Mouse (Mus musculus) olfactory bulb, adult 2 months (tissue): ENCODE data around the gene Syn3. TPM values are rescaled to one million over a fixed set of nuclear protein-coding genes. Genes with fewer than 3 reads are reported as not detected.
"Not testable (repeated sequence)": the region's sequence is repeated elsewhere in the genome, so short reads cannot be mapped to it uniquely, and the experiment has no call there.

Experiments
- H3K27ac ChIP-seq: fragments of 200-500 bp; 2 replicates; pipeline ENCODE4 v1.5.1; 2012; ENCODE audit warnings: low read depth, low read length; ENCODE audit not compliant: insufficient read depth
- H3K4me1 ChIP-seq: fragments of 200-500 bp; 2 replicates; pipeline ENCODE4 v1.6.1; 2012; ENCODE audit warnings: low read length; ENCODE audit not compliant: control insufficient read depth, insufficient read depth
- H3K4me3 ChIP-seq: fragments of 200-500 bp; 2 replicates; pipeline ENCODE4 v1.5.1; 2012; ENCODE audit warnings: mild to moderate bottlenecking, low read depth, low read length, moderate library complexity; ENCODE audit not compliant: insufficient read depth
- CTCF ChIP-seq: fragments of 200-500 bp; IDR thresholded peaks from 2 replicates; pipeline ENCODE4 v1.5.1; 2012; ENCODE audit warnings: low read depth, mild to moderate bottlenecking, low read length, moderate library complexity; ENCODE audit not compliant: insufficient read depth
- POLR2A ChIP-seq: fragments of 200-500 bp; IDR thresholded peaks from 2 replicates; pipeline ENCODE4 v1.6.1; 2012; ENCODE audit warnings: mild to moderate bottlenecking, low read depth, low read length, moderate library complexity; ENCODE audit not compliant: insufficient read depth
- WGBS: fragments of 180-500 bp; shearing (Covaris S2); methylation state at CpG from one replicate; pipeline ENCODE4 v1.1.7; 2018; 5-methylcytosine and 5-hydroxymethylcytosine counted together
- polyA plus RNA-seq: library from polyadenylated mRNA; stranded (reverse); fragments of >200 nt; gene quantifications from 2 replicates; pipeline ENCODE4 v1.2.4, GENCODE M21; 2012; ENCODE audit warnings: low replicate concordance; ENCODE audit not compliant: missing spikeins, insufficient read depth, insufficient read length

Gene Syn3
- polyA plus RNA-seq, 1 experiment: not detected

GRCm38 (mm10) chr10:86384655-86385054, 114.0 kb downstream of the Syn3 start:
- TF ChIP-seq POLR2A: no peak
- no peak for TF ChIP-seq CTCF
- Histone ChIP-seq H3K27ac (no peak overlapping the region), H3K4me1 (0 out of 2 replicates have a peak, but pooled peaks cover 2% of the 10 kb centered on the region), H3K4me3 (no peak overlapping the region)
- 95% methylated on average over 2 of the region's 2 CpGs for WGBS

GRCm38 (mm10) chr10:86381922-86382260, 116.8 kb downstream of the Syn3 start:
- TF ChIP-seq POLR2A (no peak), CTCF (no peak)
- WGBS: 68% methylated on average over 2 of the region's 2 CpGs

GRCm38 (mm10) chr10:86381150-86381921, 117.4 kb downstream of the Syn3 start:
- H3K4me3 ChIP-seq: no peak overlapping the region
- H3K4me1 ChIP-seq: 0 out of 2 replicates have a peak, but pooled peaks cover 2% of the 10 kb centered on the region
- no peak overlapping the region for H3K27ac ChIP-seq
- TF ChIP-seq CTCF: no peak
- TF ChIP-seq POLR2A: no peak
- 86% methylated on average over 9 of the region's 9 CpGs for WGBS

More at GRCm38 (mm10) chr10:86381922-86382260, 116.8 kb downstream of the Syn3 start:
- H3K4me3 ChIP-seq: no peak overlapping the region
- no peak overlapping the region for H3K27ac ChIP-seq
- H3K4me1 ChIP-seq: no peaks in the 10 kb centered on the region

GRCm38 (mm10) chr10:86380626-86381025, 118.1 kb downstream of the Syn3 start:
- TF ChIP-seq CTCF: no peak
- WGBS: 91% methylated on average over 2 of the region's 2 CpGs
- H3K27ac ChIP-seq: no peak overlapping the region
- H3K4me3 ChIP-seq: no peak overlapping the region
- H3K4me1 ChIP-seq: 0 out of 2 replicates have a peak, but pooled peaks cover 2% of the 10 kb centered on the region

- WGBS: 93% methylated on average over 2 of the region's 2 CpGs
- H3K4me1 ChIP-seq, H3K27ac ChIP-seq, H3K4me3 ChIP-seq: not testable (repeated sequence)
These were observed 119.9 kb downstream of the Syn3 start for GRCm38 (mm10) chr10:86378803-86379202.

GRCm38 (mm10) chr10:86376392-86377185, 122.1 kb downstream of the Syn3 start:
- TF ChIP-seq CTCF (no peak), POLR2A (no peak)
- no peak overlapping the region for H3K27ac ChIP-seq

GRCm38 (mm10) chr10:86375903-86376302, 122.8 kb downstream of the Syn3 start:
- 56% methylated on average over 11 of the region's 11 CpGs for WGBS
- TF ChIP-seq POLR2A (no peak), CTCF (no peak)
- H3K27ac ChIP-seq: no peak overlapping the region
- 0 out of 2 replicates have a peak, but pooled peaks cover 2% of the 10 kb centered on the region for H3K4me1 ChIP-seq
- no peak overlapping the region for H3K4me3 ChIP-seq

More at GRCm38 (mm10) chr10:86376392-86377185, 122.1 kb downstream of the Syn3 start:
- 0 out of 2 replicates have a peak, but pooled peaks cover 2% of the 10 kb centered on the region for H3K4me1 ChIP-seq
- H3K4me3 ChIP-seq: no peak overlapping the region
- 69% methylated on average over 8 of the region's 8 CpGs for WGBS

- TF ChIP-seq CTCF: no peak
- TF ChIP-seq POLR2A: no peak
- 85% methylated on average over 2 of the region's 2 CpGs for whole genome bisulfite sequencing
- Histone ChIP-seq H3K4me3 (no peak overlapping the region), H3K27ac (no peak overlapping the region), H3K4me1 (0 out of 2 replicates have a peak, but pooled peaks cover 2% of the 10 kb centered on the region)
These were observed 124.6 kb downstream of the Syn3 start for GRCm38 (mm10) chr10:86374061-86374460.

GRCm38 (mm10) chr10:86371561-86371960, 127.1 kb downstream of the Syn3 start:
- TF ChIP-seq CTCF (no peak), POLR2A (no peak)
- Histone ChIP-seq H3K4me1 (0 out of 2 replicates have a peak, but pooled peaks cover 2% of the 10 kb centered on the region), H3K4me3 (no peak overlapping the region), H3K27ac (no peak overlapping the region)
